Mouse (Mus musculus): ENCODE data around the gene Slc9a5. TPM values are rescaled to one million over a fixed set of nuclear protein-coding genes. Genes with fewer than 3 reads are reported as not detected.
A peak's percentile ranks its signal among the peaks of the same experiment; 100 is the strongest.

The Slc9a5 gene
- polyA plus RNA-seq, 1 experiment from 2014 or later, result 13.8 TPM

- Histone ChIP-seq H3K9me3 (no peaks in the 10 kb centered on the region), H3K27me3 (no peaks in the 10 kb centered on the region), H3K9ac (no peak overlapping the region), H3K36me3 (no peaks in the 10 kb centered on the region), H3K4me3 (no peak overlapping the region), H3K27ac (replicated peaks) (no peak overlapping the region), H3K4me1 (replicated peaks) (no peaks in the 10 kb centered on the region), H3K4me2 (no peak overlapping the region)
- ATAC-seq (ENCODE audit: low FRiP score, low read depth), result no peak
- 39% methylated on average over 3 of the region's 3 CpGs for WGBS
Observed at GRCm38 (mm10) chr8:105397747-105398146, 49.1 kb downstream of the Slc9a5 start.

GRCm38 (mm10) chr8:105400016-105400415, 51.4 kb downstream of the Slc9a5 start:
- ATAC-seq (ENCODE audit: low FRiP score, low read depth), result no peak
- Histone ChIP-seq H3K4me3 (no peak overlapping the region), H3K27me3 (no peaks in the 10 kb centered on the region), H3K4me1 (replicated peaks) (no peaks in the 10 kb centered on the region), H3K27ac (replicated peaks) (no peak overlapping the region), H3K36me3 (no peaks in the 10 kb centered on the region), H3K9ac (no peak overlapping the region), H3K4me2 (no peak overlapping the region), H3K9me3 (no peaks in the 10 kb centered on the region)
- WGBS, result 92% methylated on average over 5 of the region's 5 CpGs

- no peaks in the 10 kb centered on the region for H3K9me3 ChIP-seq
- H3K36me3 ChIP-seq, result no peaks in the 10 kb centered on the region
- no peak overlapping the region for H3K9ac ChIP-seq
- H3K27ac ChIP-seq (replicated peaks), result no peak overlapping the region
- H3K4me2 ChIP-seq, result no peak overlapping the region
- no peaks in the 10 kb centered on the region for H3K27me3 ChIP-seq
- no peak for ATAC-seq (ENCODE audit: low FRiP score, low read depth)
- H3K4me3 ChIP-seq, result no peak overlapping the region
- WGBS, result 88% methylated on average over 8 of the region's 8 CpGs
- H3K4me1 ChIP-seq (replicated peaks), result no peaks in the 10 kb centered on the region
Observed at GRCm38 (mm10) chr8:105403467-105403866, 54.8 kb downstream of the Slc9a5 start.

- WGBS, result 44% methylated on average over 1 of the region's 1 CpGs
- no peaks in the 10 kb centered on the region for H3K9me3 ChIP-seq
- H3K4me3 ChIP-seq, result no peak overlapping the region
- no peaks in the 10 kb centered on the region for H3K36me3 ChIP-seq
- H3K4me2 ChIP-seq, result no peak overlapping the region
- H3K27me3 ChIP-seq, result no peaks in the 10 kb centered on the region
- no peak overlapping the region for H3K9ac ChIP-seq
- ATAC-seq (ENCODE audit: low FRiP score, low read depth), result no peak
- H3K4me1 ChIP-seq (replicated peaks), result no peaks in the 10 kb centered on the region
- no peak overlapping the region for H3K27ac ChIP-seq (replicated peaks)
Observed at GRCm38 (mm10) chr8:105404496-105404895, 55.9 kb downstream of the Slc9a5 start.

GRCm38 (mm10) chr8:105406416-105406815, 57.8 kb downstream of the Slc9a5 start:
- no peak for ATAC-seq (ENCODE audit: low FRiP score, low read depth)
- 75% methylated on average over 10 of the region's 10 CpGs for WGBS
- Histone ChIP-seq H3K4me2 (no peak overlapping the region), H3K4me3 (no peak overlapping the region), H3K9ac (no peak overlapping the region), H3K36me3 (no peaks in the 10 kb centered on the region), H3K4me1 (replicated peaks) (no peaks in the 10 kb centered on the region), H3K27me3 (no peaks in the 10 kb centered on the region), H3K27ac (replicated peaks) (no peak overlapping the region), H3K9me3 (no peaks in the 10 kb centered on the region)

GRCm38 (mm10) chr8:105408331-105408730, 59.7 kb downstream of the Slc9a5 start:
- no peak for ATAC-seq (ENCODE audit: low FRiP score, low read depth)
- Histone ChIP-seq H3K4me2 (no peak overlapping the region), H3K36me3 (no peaks in the 10 kb centered on the region), H3K27me3 (no peaks in the 10 kb centered on the region), H3K4me1 (replicated peaks) (peaks cover 3% of the 10 kb centered on the region), H3K4me3 (no peak overlapping the region), H3K9ac (no peak overlapping the region), H3K27ac (replicated peaks) (no peak overlapping the region), H3K9me3 (no peaks in the 10 kb centered on the region)
- WGBS, result 70% methylated on average over 7 of the region's 7 CpGs

- Histone ChIP-seq H3K4me2 (no peak overlapping the region), H3K4me1 (replicated peaks) (peaks cover 9% of the 10 kb centered on the region), H3K4me3 (no peak overlapping the region), H3K27me3 (peaks cover 7% of the 10 kb centered on the region; the same call in 1 of the 2 replicates), H3K9ac (no peak overlapping the region), H3K27ac (replicated peaks) (no peak overlapping the region), H3K9me3 (no peaks in the 10 kb centered on the region), H3K36me3 (no peaks in the 10 kb centered on the region)
- WGBS, result 93% methylated on average over 6 of the region's 6 CpGs
- ATAC-seq (ENCODE audit: low FRiP score, low read depth), result no peak
Observed at GRCm38 (mm10) chr8:105409947-105410346, 61.3 kb downstream of the Slc9a5 start.

- H3K27ac ChIP-seq (replicated peaks), result no peak within 1 kb of the TSS
- peaks cover 7% of the 10 kb centered on the region; the same call in 1 of the 2 replicates for H3K27me3 ChIP-seq
- peak within 1 kb of the TSS; percentile 37 for H3K4me3 ChIP-seq
- H3K9ac ChIP-seq, result no peak within 1 kb of the TSS
- peak; percentile 63; the same call in 1 of the 2 replicates for ATAC-seq (ENCODE audit: low FRiP score, low read depth)
- peak within 1 kb of the TSS; percentile 82 for H3K4me2 ChIP-seq
- WGBS, result under 1% methylated on average over 34 of the region's 34 CpGs
- H3K36me3 ChIP-seq, result no peaks in the 10 kb centered on the region
- H3K9me3 ChIP-seq, result no peaks in the 10 kb centered on the region
- H3K4me1 ChIP-seq (replicated peaks), result peaks cover 9% of the 10 kb centered on the region
Observed at GRCm38 (mm10) chr8:105413391-105413790, 64.7 kb downstream of the Slc9a5 start, which contains the start of the genes Kctd19 and Lrrc36. TSS of gene Kctd19 (minus strand) at chr8:105413502. TSS of gene Lrrc36 (plus strand) at chr8:105413571.

- Histone ChIP-seq H3K36me3 (no peaks in the 10 kb centered on the region), H3K9ac (no peak overlapping the region), H3K4me2 (no peak overlapping the region), H3K4me3 (no peak overlapping the region), H3K9me3 (no peaks in the 10 kb centered on the region), H3K27me3 (peaks cover 4% of the 10 kb centered on the region; the same call in 1 of the 2 replicates), H3K27ac (replicated peaks) (no peak overlapping the region), H3K4me1 (replicated peaks) (no peaks in the 10 kb centered on the region)
- ATAC-seq (ENCODE audit: low FRiP score, low read depth), result no peak
- 80% methylated on average over 2 of the region's 2 CpGs for WGBS
Observed at GRCm38 (mm10) chr8:105418992-105419391, 70.3 kb downstream of the Slc9a5 start.

MicroRNA genes within 50 kb of the gene (microRNA counts, 519-probe panel; counts per million panel counts)
- microRNA mmu-miR-328, result 2,751 counts per million, percentile 52 among the panel's probes with 10 or more counts

Small RNAs within 50 kb of the gene (microRNA-seq; reads per million reads assigned to microRNA genes)
- gene Gm27320 (not detected), gene Mir328 (305 reads per million, percentile 65 among the genes with 10 or more reads in this experiment)

Other genes with a start within 250 kb of the Slc9a5 start
- 0.13 TPM in 1 of 2 replicates, not detected in the other for gene Ces4a, start 217.0 kb upstream of the Slc9a5 start, polyA plus RNA-seq (2015; fragmentation: Nextera tagmentation; extraction: Ambion mirVana)
- 28.8 and 29.0 TPM in 2 replicates for gene Cbfb, start 178.2 kb upstream of the Slc9a5 start, polyA plus RNA-seq (2015; fragmentation: Nextera tagmentation; extraction: Ambion mirVana)
- 28.5 and 29.2 TPM in 2 replicates for gene D230025D16Rik, start 123.7 kb upstream of the Slc9a5 start, polyA plus RNA-seq (2015; fragmentation: Nextera tagmentation; extraction: Ambion mirVana)
- gene B3gnt9, start 93.7 kb upstream of the Slc9a5 start, polyA plus RNA-seq (2015; fragmentation: Nextera tagmentation; extraction: Ambion mirVana), result 9.9 TPM in 2 replicates
- 18.3 and 19.3 TPM in 2 replicates for gene Tradd, start 84.2 kb upstream of the Slc9a5 start, polyA plus RNA-seq (2015; fragmentation: Nextera tagmentation; extraction: Ambion mirVana)
- gene Fbxl8, start 84.2 kb upstream of the Slc9a5 start, polyA plus RNA-seq (2015; fragmentation: Nextera tagmentation; extraction: Ambion mirVana), result 1.3 and 1.6 TPM in 2 replicates
- 0.54 and 0.76 TPM in 2 replicates for gene Hsf4, start 79.0 kb upstream of the Slc9a5 start, polyA plus RNA-seq (2015; fragmentation: Nextera tagmentation; extraction: Ambion mirVana)
- gene Nol3, start 72.7 kb upstream of the Slc9a5 start, polyA plus RNA-seq (2015; fragmentation: Nextera tagmentation; extraction: Ambion mirVana), result 5.2 and 5.7 TPM in 2 replicates
- gene 4931428F04Rik, start 59.0 kb upstream of the Slc9a5 start, polyA plus RNA-seq (2015; fragmentation: Nextera tagmentation; extraction: Ambion mirVana), result 124 and 146 TPM in 2 replicates
- 11.6 and 14.2 TPM in 2 replicates for gene Exoc3l, start 52.7 kb upstream of the Slc9a5 start, polyA plus RNA-seq (2015; fragmentation: Nextera tagmentation; extraction: Ambion mirVana)
- 44.0 and 51.0 TPM in 2 replicates for gene E2f4, start 51.2 kb upstream of the Slc9a5 start, polyA plus RNA-seq (2015; fragmentation: Nextera tagmentation; extraction: Ambion mirVana)
- gene Elmo3, start 43.2 kb upstream of the Slc9a5 start, polyA plus RNA-seq (2015; fragmentation: Nextera tagmentation; extraction: Ambion mirVana), result 1.3 and 1.5 TPM in 2 replicates
- gene Lrrc29, start 22.6 kb upstream of the Slc9a5 start, polyA plus RNA-seq (2015; fragmentation: Nextera tagmentation; extraction: Ambion mirVana), result 0.80 and 0.85 TPM in 2 replicates
- gene Tmem208, start 22.5 kb upstream of the Slc9a5 start, polyA plus RNA-seq (2015; fragmentation: Nextera tagmentation; extraction: Ambion mirVana), result 132 and 143 TPM in 2 replicates
- 0.69 and 0.87 TPM in 2 replicates for gene Fhod1, start 890 bp upstream of the Slc9a5 start, polyA plus RNA-seq (2015; fragmentation: Nextera tagmentation; extraction: Ambion mirVana)
- gene Plekhg4, start 24.4 kb downstream of the Slc9a5 start, polyA plus RNA-seq (2015; fragmentation: Nextera tagmentation; extraction: Ambion mirVana), result 2.2 and 2.8 TPM in 2 replicates
- not detected in 2 replicates for gene Kctd19, start 64.7 kb downstream of the Slc9a5 start, polyA plus RNA-seq (2015; fragmentation: Nextera tagmentation; extraction: Ambion mirVana)
- gene Lrrc36, start 64.7 kb downstream of the Slc9a5 start, polyA plus RNA-seq (2015; fragmentation: Nextera tagmentation; extraction: Ambion mirVana), result 0.75 and 1.3 TPM in 2 replicates
- gene Tppp3, start 122.7 kb downstream of the Slc9a5 start, polyA plus RNA-seq (2015; fragmentation: Nextera tagmentation; extraction: Ambion mirVana), result 197 and 207 TPM in 2 replicates
- 39.8 and 41.9 TPM in 2 replicates for gene Zdhhc1, start 148.1 kb downstream of the Slc9a5 start, polyA plus RNA-seq (2015; fragmentation: Nextera tagmentation; extraction: Ambion mirVana)
- 7.2 and 9.7 TPM in 2 replicates for gene Hsd11b2, start 169.9 kb downstream of the Slc9a5 start, polyA plus RNA-seq (2015; fragmentation: Nextera tagmentation; extraction: Ambion mirVana)
- 222 and 231 TPM in 2 replicates for gene Atp6v0d1, start 217.2 kb downstream of the Slc9a5 start, polyA plus RNA-seq (2015; fragmentation: Nextera tagmentation; extraction: Ambion mirVana)